Mouse (Mus musculus) stomach, embryonic 16.5 days (tissue): ENCODE measurements around the gene Olfml2b. TPM values are rescaled to one million over a fixed set of nuclear protein-coding genes. Genes with fewer than 3 reads are reported as not detected.
A peak's percentile ranks its signal among the peaks of the same experiment; 100 is the strongest.

Experiments
- ATAC-seq: fragments of 200-750 bp; cut with Nextera tagmentation; 2 replicates; pipeline ENCODE4 v1.8.0; 2017; ENCODE audit warnings: moderate number of reproducible peaks, moderate TSS enrichment; ENCODE audit not compliant: insufficient read depth, low FRiP score
- H3K27ac ChIP-seq: fragments of 300-500 bp; sonication (generic); 2 replicates; pipeline ENCODE4 v1.5.1; 2014; ENCODE audit warnings: low read length
- H3K27me3 ChIP-seq: fragments of 300-500 bp; sonication (generic); 2 replicates; pipeline ENCODE4 v1.6.1; 2014; ENCODE audit warnings: low read length, control low read depth, mixed read lengths; ENCODE audit not compliant: control insufficient read depth, insufficient read depth
- H3K36me3 ChIP-seq: fragments of 300-500 bp; sonication (generic); 2 replicates; pipeline ENCODE4 v1.6.1; 2014; ENCODE audit warnings: low read length; ENCODE audit not compliant: control insufficient read depth, insufficient read depth
- H3K4me1 ChIP-seq: fragments of 300-500 bp; sonication (generic); 2 replicates; pipeline ENCODE4 v1.6.1; 2014; ENCODE audit warnings: low read length, control low read depth, mixed read lengths; ENCODE audit not compliant: control insufficient read depth, insufficient read depth
- H3K4me2 ChIP-seq: fragments of 300-500 bp; sonication (generic); 2 replicates; pipeline ENCODE4 v1.6.1; 2014; ENCODE audit warnings: low read depth, low read length, mixed read lengths
- H3K4me3 ChIP-seq: fragments of 300-500 bp; sonication (generic); replicated peaks from 2 replicates; pipeline ENCODE4 v1.5.1; 2014; ENCODE audit warnings: mild to moderate bottlenecking, low read length
- H3K9ac ChIP-seq: fragments of 300-500 bp; sonication (generic); 2 replicates; pipeline ENCODE4 v1.6.1; 2014; ENCODE audit warnings: low read length
- H3K9me3 ChIP-seq: fragments of 300-500 bp; sonication (generic); replicated peaks from 2 replicates; pipeline ENCODE4 v1.6.1; 2016; ENCODE audit warnings: low read length, control low read depth; ENCODE audit not compliant: control insufficient read depth
- WGBS: fragments of 180-500 bp; shearing (Covaris S2); extraction: QIAGEN DNeasy Blood & Tissue Kit; methylation state at CpG from one replicate; pipeline ENCODE4 v1.1.7; 2014; 5-methylcytosine and 5-hydroxymethylcytosine counted together
- polyA plus RNA-seq: library from polyadenylated mRNA; unstranded; fragments of >200 nt; fragmentation: Nextera tagmentation; extraction: Ambion mirVana; gene quantifications from 2 replicates; pipeline ENCODE4 v1.2.1, GENCODE M21; 2015

Olfml2b gene
- polyA plus RNA-seq, 1 experiment from 2014 or later, result 49.2 TPM

- no peaks in the 10 kb centered on the region for H3K4me1 ChIP-seq
- H3K9ac ChIP-seq, result no peak overlapping the region
- no peak overlapping the region for H3K4me2 ChIP-seq
- H3K27ac ChIP-seq, result no peak overlapping the region
- no peaks in the 10 kb centered on the region for H3K36me3 ChIP-seq
- no peak overlapping the region for H3K4me3 ChIP-seq
- H3K9me3 ChIP-seq, result no peaks in the 10 kb centered on the region
- no peaks in the 10 kb centered on the region for H3K27me3 ChIP-seq
- 73% methylated on average over 2 of the region's 2 CpGs for WGBS
- no peak for ATAC-seq
Observed at GRCm38 (mm10) chr1:170679624-170680023, 35.3 kb downstream of the Olfml2b start.

GRCm38 (mm10) chr1:170683863-170684262 lies 39.5 kb downstream of the Olfml2b start:
- H3K9me3 ChIP-seq, result no peaks in the 10 kb centered on the region
- 79% methylated on average over 6 of the region's 6 CpGs for WGBS
- H3K9ac ChIP-seq, result no peak overlapping the region
- no peak for ATAC-seq
- H3K27ac ChIP-seq, result no peak overlapping the region
- no peak overlapping the region for H3K4me2 ChIP-seq
- no peaks in the 10 kb centered on the region for H3K27me3 ChIP-seq
- H3K4me1 ChIP-seq, result no peaks in the 10 kb centered on the region
- no peaks in the 10 kb centered on the region for H3K36me3 ChIP-seq
- no peak overlapping the region for H3K4me3 ChIP-seq

- Histone ChIP-seq H3K9me3 (no peaks in the 10 kb centered on the region), H3K4me1 (no peaks in the 10 kb centered on the region), H3K27me3 (no peaks in the 10 kb centered on the region), H3K36me3 (no peaks in the 10 kb centered on the region), H3K27ac (no peak overlapping the region), H3K4me3 (no peak overlapping the region), H3K9ac (no peak overlapping the region), H3K4me2 (no peak overlapping the region)
- ATAC-seq, result no peak
- WGBS, result 93% methylated on average over 8 of the region's 8 CpGs
Observed at GRCm38 (mm10) chr1:170689773-170690172, 45.4 kb downstream of the Olfml2b start.

DNA sequence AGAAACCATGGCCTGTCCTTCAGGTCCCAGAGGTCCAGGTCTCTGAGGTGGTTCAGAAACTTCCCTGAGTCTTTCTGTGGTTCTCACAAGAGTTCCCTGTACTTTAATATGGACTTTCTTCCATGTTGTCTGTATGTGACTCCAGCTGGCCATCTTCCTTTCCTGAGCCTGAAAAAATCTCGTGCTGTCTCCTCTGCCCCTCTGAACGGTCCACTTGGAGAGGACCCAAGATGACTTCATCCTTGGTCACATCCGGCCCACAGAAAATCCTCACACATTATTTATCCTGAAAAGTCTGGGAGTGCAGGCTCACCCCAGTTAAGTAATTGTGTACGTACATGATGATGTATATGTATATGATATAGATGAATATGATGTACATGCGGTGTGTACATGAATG lies 47.0 kb downstream of the Olfml2b start:
- no peak overlapping the region for H3K4me3 ChIP-seq
- 64% methylated on average over 5 of the region's 5 CpGs for WGBS
- H3K27me3 ChIP-seq, result no peaks in the 10 kb centered on the region
- H3K9me3 ChIP-seq, result no peaks in the 10 kb centered on the region
- H3K4me2 ChIP-seq, result no peak overlapping the region
- no peak for ATAC-seq
- no peaks in the 10 kb centered on the region for H3K4me1 ChIP-seq
- H3K27ac ChIP-seq, result no peak overlapping the region
- H3K36me3 ChIP-seq, result no peaks in the 10 kb centered on the region
- no peak overlapping the region for H3K9ac ChIP-seq

DNA sequence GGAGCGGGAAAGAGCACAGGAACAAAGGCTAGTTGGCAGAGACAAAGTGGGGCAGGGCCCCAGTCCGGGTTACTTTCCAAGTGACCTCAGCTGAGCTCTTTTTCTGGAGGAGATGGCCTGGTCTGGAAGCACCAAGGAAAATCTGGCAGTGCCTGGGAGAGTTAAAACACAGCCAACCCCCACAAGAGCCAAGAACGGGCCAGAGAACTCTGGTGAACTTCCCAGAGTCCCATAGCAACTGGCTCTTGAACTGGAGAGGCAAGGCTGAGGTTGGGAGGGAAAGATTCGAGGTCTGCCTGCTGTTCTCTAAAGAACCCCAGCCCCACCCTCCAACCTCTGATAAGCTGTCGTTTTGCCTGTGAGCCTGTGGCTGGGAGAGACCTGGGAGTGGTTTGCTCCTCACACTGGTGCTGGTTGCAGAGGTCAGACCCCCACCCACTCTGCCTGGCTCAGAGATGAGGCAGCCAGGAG lies 50.5 kb downstream of the Olfml2b start:
- 41% methylated on average over 5 of the region's 5 CpGs for WGBS
- Histone ChIP-seq H3K27ac (no peak overlapping the region), H3K9me3 (no peaks in the 10 kb centered on the region), H3K4me3 (no peak overlapping the region), H3K4me2 (no peak overlapping the region), H3K36me3 (no peaks in the 10 kb centered on the region), H3K9ac (no peak overlapping the region), H3K27me3 (no peaks in the 10 kb centered on the region), H3K4me1 (no peaks in the 10 kb centered on the region)
- ATAC-seq, result peak; percentile 67; the same call in 1 of the 2 replicates

GRCm38 (mm10) chr1:170695326-170695725 lies 51.0 kb downstream of the Olfml2b start:
- no peaks in the 10 kb centered on the region for H3K4me1 ChIP-seq
- H3K27me3 ChIP-seq, result no peaks in the 10 kb centered on the region
- H3K9me3 ChIP-seq, result no peaks in the 10 kb centered on the region
- H3K36me3 ChIP-seq, result no peaks in the 10 kb centered on the region
- no peak overlapping the region for H3K4me3 ChIP-seq
- H3K27ac ChIP-seq, result no peak overlapping the region
- H3K4me2 ChIP-seq, result no peak overlapping the region
- H3K9ac ChIP-seq, result no peak overlapping the region
- 71% methylated on average over 6 of the region's 6 CpGs for WGBS
- ATAC-seq, result no peak

- WGBS, result 94% methylated on average over 8 of the region's 8 CpGs
- Histone ChIP-seq H3K4me3 (no peak overlapping the region), H3K9me3 (no peaks in the 10 kb centered on the region), H3K4me1 (no peaks in the 10 kb centered on the region), H3K27me3 (no peaks in the 10 kb centered on the region), H3K4me2 (no peak overlapping the region), H3K9ac (no peak overlapping the region), H3K36me3 (no peaks in the 10 kb centered on the region), H3K27ac (no peak overlapping the region)
- ATAC-seq, result no peak
Observed at GRCm38 (mm10) chr1:170696996-170697395, 52.7 kb downstream of the Olfml2b start.

DNA sequence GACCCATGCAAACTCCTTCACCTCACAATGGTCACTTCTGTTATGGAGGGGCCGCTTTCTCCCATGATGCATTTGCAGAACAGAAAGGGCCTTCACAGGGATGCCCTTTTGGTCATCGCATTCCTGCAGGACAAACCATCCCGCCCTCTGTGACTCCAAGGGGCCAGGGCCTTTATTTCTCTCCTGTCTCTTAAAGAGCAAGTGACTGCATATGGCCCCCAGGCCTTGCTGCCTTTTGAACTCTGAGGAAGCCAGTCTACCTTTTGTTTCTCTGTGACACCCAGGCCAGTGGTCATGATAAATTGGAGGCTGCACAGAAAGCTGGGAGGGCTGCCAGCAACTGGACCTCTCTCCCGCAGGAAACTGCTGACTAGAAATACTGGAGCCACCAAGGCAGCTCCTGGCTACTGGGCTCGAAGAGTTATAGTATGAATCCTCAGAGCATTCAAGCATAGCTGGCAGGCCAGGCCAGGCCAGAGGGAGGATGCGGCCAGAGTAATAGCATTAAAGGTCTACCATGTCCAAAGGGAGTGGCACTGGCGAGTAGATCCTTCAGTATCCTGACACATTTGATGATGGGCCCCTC lies 53.5 kb downstream of the Olfml2b start:
- ATAC-seq, result no peak
- H3K4me1 ChIP-seq, result no peaks in the 10 kb centered on the region
- no peak overlapping the region for H3K27ac ChIP-seq
- no peak overlapping the region for H3K4me3 ChIP-seq
- 70% methylated on average over 7 of the region's 7 CpGs for WGBS
- no peak overlapping the region for H3K9ac ChIP-seq
- H3K36me3 ChIP-seq, result no peaks in the 10 kb centered on the region
- no peak overlapping the region for H3K4me2 ChIP-seq
- H3K9me3 ChIP-seq, result no peaks in the 10 kb centered on the region
- no peaks in the 10 kb centered on the region for H3K27me3 ChIP-seq

DNA sequence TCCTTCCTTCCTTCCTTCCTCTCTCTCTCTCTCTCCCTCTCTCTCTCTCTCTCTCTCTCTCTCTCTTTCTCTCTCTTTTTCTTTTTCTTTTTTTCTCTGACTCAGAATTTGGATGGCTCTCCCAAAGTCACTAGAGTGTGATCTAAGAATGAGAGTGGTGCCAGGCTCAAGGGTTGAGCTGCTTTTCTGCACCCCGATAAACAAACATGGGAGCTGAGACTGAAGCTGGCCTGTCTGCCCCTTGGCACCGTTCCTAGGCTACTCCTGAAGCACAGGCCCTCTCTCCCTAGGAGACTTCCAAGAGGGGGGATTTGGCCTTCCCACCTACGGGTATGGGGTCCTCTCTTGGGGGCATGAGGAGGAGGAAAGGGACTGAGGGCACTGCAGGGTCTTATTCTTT lies 54.4 kb downstream of the Olfml2b start:
- H3K27me3 ChIP-seq, result no peaks in the 10 kb centered on the region
- no peak overlapping the region for H3K4me2 ChIP-seq
- H3K27ac ChIP-seq, result no peak overlapping the region
- no peaks in the 10 kb centered on the region for H3K4me1 ChIP-seq
- no peak overlapping the region for H3K4me3 ChIP-seq
- WGBS, result 77% methylated on average over 3 of the region's 3 CpGs
- ATAC-seq, result no peak
- H3K9ac ChIP-seq, result no peak overlapping the region
- H3K36me3 ChIP-seq, result no peaks in the 10 kb centered on the region
- H3K9me3 ChIP-seq, result no peaks in the 10 kb centered on the region
